Mouse (Mus musculus) embryonic facial prominence, embryonic 15.5 days (tissue): Measurements from ENCODE around the gene Sgf29. TPM values are rescaled to one million over a fixed set of nuclear protein-coding genes. Genes with fewer than 3 reads are reported as not detected.
A peak's percentile ranks its signal among the peaks of the same experiment; 100 is the strongest.

Source experiments
- ATAC-seq: fragments of 200-750 bp; cut with Nextera tagmentation; 2 replicates; pipeline ENCODE4 v1.8.0; 2017; ENCODE audit warnings: low read depth, moderate TSS enrichment; ENCODE audit not compliant: insufficient number of reproducible peaks, low FRiP score, low TSS enrichment
- H3K27ac ChIP-seq: fragments of 300-500 bp; sonication (generic); replicated peaks from 2 replicates; pipeline ENCODE4 v1.5.1; 2015; ENCODE audit warnings: mild to moderate bottlenecking, inconsistent platforms
- H3K27me3 ChIP-seq: fragments of 300-500 bp; sonication (generic); 2 replicates; pipeline ENCODE4 v1.6.1; 2015; ENCODE audit warnings: inconsistent platforms
- H3K36me3 ChIP-seq: fragments of 300-500 bp; sonication (generic); 2 replicates; pipeline ENCODE4 v1.6.1; 2015; ENCODE audit warnings: mild to moderate bottlenecking, inconsistent platforms
- H3K4me1 ChIP-seq: fragments of 300-500 bp; sonication (generic); 2 replicates; pipeline ENCODE4 v1.6.1; 2015; ENCODE audit warnings: inconsistent platforms
- H3K4me2 ChIP-seq: fragments of 300-500 bp; sonication (generic); replicated peaks from 2 replicates; pipeline ENCODE4 v1.6.1; 2015; ENCODE audit warnings: mild to moderate bottlenecking, inconsistent platforms
- H3K4me3 ChIP-seq: fragments of 300-500 bp; sonication (generic); replicated peaks from 2 replicates; pipeline ENCODE4 v1.5.1; 2015; ENCODE audit warnings: mild to moderate bottlenecking, inconsistent platforms
- H3K9ac ChIP-seq: fragments of 300-500 bp; sonication (generic); 2 replicates; pipeline ENCODE4 v1.6.1; 2015; ENCODE audit warnings: inconsistent platforms
- H3K9me3 ChIP-seq: fragments of 300-500 bp; sonication (generic); replicated peaks from 2 replicates; pipeline ENCODE4 v1.6.1; 2016; ENCODE audit warnings: inconsistent platforms
- WGBS: fragments of 180-500 bp; shearing (Covaris S2); methylation state at CpG from one replicate; pipeline ENCODE4 v1.1.7; 2015; 5-methylcytosine and 5-hydroxymethylcytosine counted together
- polyA plus RNA-seq: library from polyadenylated mRNA; unstranded; fragments of >200 nt; fragmentation: Nextera tagmentation; extraction: Ambion mirVana; gene quantifications from 2 replicates; pipeline ENCODE4 v1.2.1, GENCODE M21; 2015

Sgf29 gene
- polyA plus RNA-seq, 1 experiment from 2014 or later = 43.4 TPM

DNA sequence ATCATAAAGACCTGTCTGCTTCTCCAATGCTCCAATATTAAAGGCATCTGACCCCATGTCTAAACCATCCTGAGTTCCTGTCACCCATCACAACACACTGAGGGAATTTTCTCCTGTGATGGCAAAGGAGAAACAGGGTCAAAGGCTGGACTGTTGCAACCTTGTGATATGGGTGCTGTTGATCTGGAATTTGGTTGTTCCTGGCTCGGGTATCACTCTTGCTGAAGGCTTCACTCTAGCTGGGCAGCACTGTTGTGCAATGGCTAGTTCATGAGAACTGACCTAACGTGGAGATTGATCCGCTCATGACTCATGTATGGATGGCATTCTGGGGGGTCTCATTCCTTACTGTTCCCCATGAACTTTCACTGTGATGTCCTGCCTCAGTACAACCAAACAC, 39.9 kb downstream of the Sgf29 start:
- 80% methylated on average over 3 of the region's 3 CpGs for WGBS
- H3K36me3 ChIP-seq = peaks cover 16% of the 10 kb centered on the region
- no peaks in the 10 kb centered on the region for H3K27me3 ChIP-seq
- no peak overlapping the region for H3K4me2 ChIP-seq
- no peak overlapping the region for H3K27ac ChIP-seq
- peaks cover 7% of the 10 kb centered on the region; the same call in 1 of the 2 replicates for H3K4me1 ChIP-seq
- ATAC-seq = no peak
- H3K9ac ChIP-seq = no peak overlapping the region
- H3K4me3 ChIP-seq = no peak overlapping the region
- H3K9me3 ChIP-seq = no peaks in the 10 kb centered on the region

DNA sequence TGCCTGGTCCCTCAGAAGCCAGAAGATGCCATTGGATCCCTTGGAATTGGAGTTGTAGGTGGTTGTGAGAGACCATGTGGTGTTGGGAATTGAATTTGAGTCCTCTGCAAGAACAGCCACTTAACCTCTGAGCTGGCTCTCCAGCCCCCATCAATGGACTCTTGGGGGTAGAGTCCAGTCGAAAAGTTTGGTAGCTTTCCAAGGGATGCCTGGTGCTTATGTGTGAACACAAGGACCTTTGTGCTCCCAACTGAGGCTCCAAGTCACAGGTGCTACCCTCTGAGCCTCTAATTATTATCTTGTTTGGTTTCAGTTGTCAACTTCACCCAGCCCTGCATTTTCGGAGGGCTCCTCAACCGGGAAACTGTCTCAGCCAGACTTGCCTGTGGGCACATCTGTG, 41.6 kb downstream of the Sgf29 start:
- 65% methylated on average over 3 of the region's 3 CpGs for WGBS

DNA sequence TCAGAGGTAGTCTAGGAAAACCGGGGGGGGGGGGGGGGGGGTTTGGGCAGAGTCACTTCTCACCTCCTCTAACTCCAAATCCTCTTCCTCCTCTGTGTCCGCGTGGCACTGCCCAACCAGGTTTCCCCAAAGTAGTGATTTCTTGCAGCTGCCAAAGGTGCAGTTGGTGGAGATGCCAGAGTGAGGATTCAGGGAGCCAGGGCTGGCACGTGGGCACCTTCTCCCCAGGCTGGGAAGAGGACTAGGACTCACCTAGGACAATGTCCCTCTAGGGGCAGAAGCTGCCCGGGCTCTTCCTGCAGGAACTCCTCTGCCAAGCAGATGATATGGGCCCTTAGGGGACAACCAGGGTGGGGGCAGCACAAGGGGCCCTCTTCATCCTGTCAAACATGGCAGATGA, 42.6 kb downstream of the Sgf29 start:
- 73% methylated on average over 5 of the region's 5 CpGs for WGBS
- no peak overlapping the region for H3K27ac ChIP-seq
- H3K9me3 ChIP-seq = no peaks in the 10 kb centered on the region
- peaks cover 18% of the 10 kb centered on the region for H3K4me1 ChIP-seq
- no peak overlapping the region for H3K4me3 ChIP-seq
- no peaks in the 10 kb centered on the region for H3K27me3 ChIP-seq
- H3K4me2 ChIP-seq = no peak overlapping the region
- peaks cover 16% of the 10 kb centered on the region for H3K36me3 ChIP-seq
- ATAC-seq = no peak
- H3K9ac ChIP-seq = no peak overlapping the region

More for the DNA sequence above, 41.6 kb downstream of the Sgf29 start:
- no peak for ATAC-seq
- peaks cover 13% of the 10 kb centered on the region for H3K4me1 ChIP-seq
- no peak overlapping the region for H3K27ac ChIP-seq
- H3K9me3 ChIP-seq = no peaks in the 10 kb centered on the region
- no peak overlapping the region for H3K4me3 ChIP-seq
- H3K9ac ChIP-seq = no peak overlapping the region
- H3K27me3 ChIP-seq = no peaks in the 10 kb centered on the region
- H3K36me3 ChIP-seq = peaks cover 16% of the 10 kb centered on the region
- H3K4me2 ChIP-seq = no peak overlapping the region

DNA sequence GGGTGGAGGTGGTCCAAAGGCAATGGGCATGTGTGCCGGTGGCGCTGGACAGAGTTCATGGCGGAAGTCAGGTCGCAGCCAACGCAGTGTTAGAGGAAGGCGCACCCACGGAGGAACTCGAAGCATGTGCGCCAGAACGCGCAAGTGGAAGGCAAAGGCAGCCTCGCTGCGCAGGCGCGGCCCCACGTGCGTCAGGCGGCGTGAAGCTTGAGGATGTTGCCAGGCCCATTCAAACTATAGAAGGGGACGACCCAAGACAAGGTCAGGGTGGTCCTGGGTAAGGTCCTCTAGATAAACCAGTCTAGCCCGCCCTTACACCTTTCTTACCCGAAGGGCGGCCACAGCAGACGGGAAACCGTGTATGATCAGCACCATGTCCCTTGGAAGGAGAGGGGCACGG, 43.3 kb downstream of the Sgf29 start:
- Histone ChIP-seq H3K4me1 (peaks cover 23% of the 10 kb centered on the region), H3K27ac (no peak overlapping the region), H3K4me2 (no peak overlapping the region), H3K9ac (no peak overlapping the region), H3K36me3 (peaks cover 20% of the 10 kb centered on the region), H3K27me3 (no peaks in the 10 kb centered on the region), H3K9me3 (no peaks in the 10 kb centered on the region), H3K4me3 (no peak overlapping the region)
- 92% methylated on average over 26 of the region's 26 CpGs for WGBS
- no peak for ATAC-seq

DNA sequence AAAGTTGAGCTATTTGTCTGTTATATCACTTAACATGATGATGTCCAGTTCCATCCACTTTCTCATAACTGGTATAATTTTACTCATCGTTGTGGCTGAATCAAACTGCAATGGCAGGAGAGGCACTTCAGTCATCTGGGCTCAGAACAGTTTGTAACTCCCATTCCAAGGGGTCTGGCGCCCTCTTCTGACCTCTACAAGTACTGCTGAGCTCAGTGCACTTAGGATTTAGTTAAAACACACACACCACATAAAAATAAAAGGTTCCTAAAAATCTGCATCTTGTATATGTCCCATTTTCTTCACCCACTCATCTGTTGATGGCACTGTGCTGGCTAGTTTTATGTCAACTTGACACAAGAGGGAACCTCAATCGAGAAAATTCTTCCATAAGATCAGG, 44.1 kb downstream of the Sgf29 start:
- Histone ChIP-seq H3K36me3 (peaks cover 22% of the 10 kb centered on the region), H3K9ac (no peak overlapping the region), H3K27me3 (no peaks in the 10 kb centered on the region), H3K27ac (no peak overlapping the region), H3K4me3 (no peak overlapping the region), H3K4me2 (no peak overlapping the region), H3K9me3 (no peaks in the 10 kb centered on the region), H3K4me1 (peaks cover 23% of the 10 kb centered on the region)
- ATAC-seq = no peak
- WGBS = 38% methylated on average over 3 of the region's 3 CpGs

DNA sequence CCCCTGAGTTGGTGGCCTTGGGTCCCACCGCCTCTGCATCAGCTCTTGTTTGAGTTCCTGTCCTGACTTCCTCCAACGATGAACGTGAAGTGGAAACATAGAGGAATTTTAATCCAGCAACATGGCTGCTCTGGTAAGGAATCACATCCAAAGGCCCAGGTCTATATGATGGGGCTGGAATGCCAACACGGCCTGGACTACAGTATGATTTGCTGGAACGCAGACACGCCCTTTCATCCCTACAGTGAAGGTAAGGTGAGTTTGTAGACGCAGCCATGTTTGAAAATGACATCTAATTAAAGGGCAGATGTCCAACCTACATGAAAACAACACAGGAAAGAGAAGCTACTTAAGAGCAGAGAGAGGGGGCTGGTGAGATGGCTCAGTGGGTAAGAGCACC, 44.7 kb downstream of the Sgf29 start:
- Histone ChIP-seq H3K9ac (no peak overlapping the region), H3K4me1 (peaks cover 23% of the 10 kb centered on the region), H3K27me3 (no peaks in the 10 kb centered on the region), H3K27ac (no peak overlapping the region), H3K9me3 (no peaks in the 10 kb centered on the region), H3K4me2 (no peak overlapping the region), H3K4me3 (no peak overlapping the region), H3K36me3 (peaks cover 22% of the 10 kb centered on the region)
- no peak for ATAC-seq
- WGBS = 79% methylated on average over 7 of the region's 7 CpGs

DNA sequence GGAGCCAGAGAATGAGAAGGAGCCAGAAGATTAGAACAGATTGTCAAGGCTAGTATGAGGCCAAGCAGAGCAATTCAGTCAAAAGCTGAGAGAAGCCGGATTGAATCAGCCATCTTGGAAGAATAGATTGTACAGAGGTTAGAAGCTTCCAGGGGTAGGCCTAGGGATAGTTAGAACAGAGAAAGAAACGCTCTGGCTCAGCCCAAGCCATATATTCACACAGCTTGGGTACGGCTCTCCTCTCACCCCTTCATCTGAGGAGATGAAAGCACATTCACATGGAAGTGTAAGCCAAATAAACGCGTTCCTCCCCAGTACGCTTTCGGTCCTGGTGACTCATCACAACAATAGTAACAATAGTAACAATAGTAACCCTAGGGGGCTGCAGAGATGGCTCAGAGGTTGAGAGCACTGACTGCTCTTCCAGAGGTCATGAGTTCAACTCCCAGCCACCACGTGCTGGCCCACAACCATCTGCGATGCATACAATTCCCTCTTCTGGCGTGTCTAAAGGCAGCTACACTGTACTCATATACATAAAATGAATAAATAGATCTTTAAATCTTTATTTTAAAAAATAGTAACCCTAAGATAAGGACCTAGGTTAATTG, 45.4 kb downstream of the Sgf29 start:
- WGBS = 40% methylated on average over 10 of the region's 10 CpGs
- H3K36me3 ChIP-seq = peaks cover 22% of the 10 kb centered on the region
- no peaks in the 10 kb centered on the region for H3K9me3 ChIP-seq
- peaks cover 23% of the 10 kb centered on the region for H3K4me1 ChIP-seq
- peak overlapping the region; percentile 72 for H3K4me3 ChIP-seq
- H3K4me2 ChIP-seq = peak overlapping the region; percentile 86
- no peaks in the 10 kb centered on the region for H3K27me3 ChIP-seq
- no peak overlapping the region for H3K27ac ChIP-seq
- H3K9ac ChIP-seq = no peak overlapping the region
- no peak for ATAC-seq

DNA sequence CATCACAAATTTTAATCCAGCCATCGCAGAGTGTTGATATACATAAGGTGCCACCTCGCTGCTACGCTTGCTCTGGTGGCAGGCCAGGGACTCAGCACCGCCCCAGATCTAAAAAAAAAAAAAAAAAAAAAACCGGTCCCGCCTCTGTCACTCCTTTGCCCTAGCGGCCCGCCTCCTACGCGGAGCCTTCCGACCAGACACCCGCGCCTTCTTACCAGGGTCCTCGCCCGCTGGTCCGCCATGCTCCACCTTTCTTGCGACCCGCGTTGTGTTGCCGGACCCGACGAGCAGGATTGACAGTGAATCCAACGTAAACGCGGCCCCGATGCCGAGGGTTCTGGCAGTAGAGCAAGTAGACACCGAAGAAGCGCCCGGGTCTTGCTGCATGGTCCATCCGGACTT, 46.1 kb downstream of the Sgf29 start, which contains the start of gene Bola2:
Gene Bola2 (plus strand): TSS at position 192 of the 402 bp plus-strand sequence.
- peak within 1 kb of the TSS; percentile 72 for H3K4me3 ChIP-seq
- peak within 1 kb of the TSS; percentile 97 for H3K27ac ChIP-seq
- H3K9me3 ChIP-seq = no peaks in the 10 kb centered on the region
- under 1% methylated on average over 31 of the region's 31 CpGs for WGBS
- peak within 1 kb of the TSS; percentile 86 for H3K4me2 ChIP-seq
- peak; percentile 58 for ATAC-seq
- peak within 1 kb of the TSS; percentile 84 for H3K9ac ChIP-seq
- peaks cover 23% of the 10 kb centered on the region for H3K4me1 ChIP-seq
- peaks cover 22% of the 10 kb centered on the region for H3K36me3 ChIP-seq
- no peaks in the 10 kb centered on the region for H3K27me3 ChIP-seq

DNA sequence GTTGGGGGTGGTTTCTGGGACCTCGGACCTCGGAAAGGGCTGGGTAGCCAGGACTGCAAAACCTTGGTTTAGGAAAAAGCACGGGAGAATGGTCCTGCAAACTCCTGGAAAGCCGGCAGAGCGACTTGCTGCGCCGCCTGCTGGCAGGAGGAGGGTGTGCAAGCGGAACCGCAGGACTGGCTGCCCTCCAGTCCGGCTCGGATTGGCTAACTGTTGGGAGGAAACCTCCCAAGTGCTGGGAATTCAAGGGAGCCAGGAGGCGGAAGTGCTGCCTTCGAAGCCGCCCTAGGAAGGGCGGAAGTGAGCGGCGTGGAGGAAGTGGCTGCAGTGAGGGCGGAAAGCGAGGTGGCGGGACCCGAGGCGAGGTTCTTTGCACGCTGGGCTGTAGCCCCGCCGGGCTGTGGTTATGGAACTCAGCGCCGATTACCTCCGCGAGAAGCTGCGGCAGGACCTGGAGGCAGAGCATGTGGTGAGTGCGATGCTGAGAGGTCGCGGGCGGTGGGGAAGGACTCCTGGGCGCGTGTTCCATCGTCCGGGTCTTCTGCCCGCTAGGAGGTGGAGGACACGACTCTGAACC, 46.6 kb downstream of the Sgf29 start, which contains the start of gene Slx1b:
Gene Slx1b (minus strand): TSS at position 154 of the 577 bp plus-strand sequence.
- WGBS = under 1% methylated on average over 40 of the region's 40 CpGs
- H3K27ac ChIP-seq = peak within 1 kb of the TSS; percentile 97

DNA sequence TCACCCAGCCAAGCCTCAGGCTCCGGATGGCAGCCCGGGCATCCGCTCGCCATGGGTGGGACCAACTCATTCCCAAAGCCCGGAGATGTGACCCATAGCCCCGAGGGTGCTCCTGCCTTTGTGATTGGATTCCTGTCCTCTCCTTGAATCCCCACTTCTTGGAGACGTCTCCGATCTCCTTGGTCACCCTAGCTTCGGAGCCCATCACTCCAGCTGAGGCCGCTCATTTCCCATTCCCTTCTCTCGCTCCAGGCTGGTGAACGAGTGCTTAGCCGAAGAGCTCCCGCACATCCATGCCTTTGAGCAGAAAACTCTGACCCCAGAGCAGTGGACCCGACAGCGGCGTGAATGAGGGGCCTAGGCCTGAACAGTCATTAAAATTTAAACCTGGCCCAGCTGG, 47.2 kb downstream of the Sgf29 start:
- Histone ChIP-seq H3K27me3 (no peaks in the 10 kb centered on the region), H3K4me1 (peaks cover 29% of the 10 kb centered on the region), H3K4me2 (peak overlapping the region; percentile 86), H3K9ac (peak overlapping the region; percentile 78), H3K4me3 (peak overlapping the region; percentile 72), H3K27ac (peak overlapping the region; percentile 68; the same call in 1 of the 2 replicates), H3K9me3 (no peaks in the 10 kb centered on the region), H3K36me3 (peaks cover 14% of the 10 kb centered on the region)
- WGBS = 5% methylated on average over 17 of the region's 17 CpGs
- ATAC-seq = no peak

More for the DNA sequence above, 46.6 kb downstream of the Sgf29 start, which contains the start of gene Slx1b:
- Histone ChIP-seq H3K9ac (peak within 1 kb of the TSS; percentile 84), H3K4me2 (peak within 1 kb of the TSS; percentile 86), H3K27me3 (no peaks in the 10 kb centered on the region), H3K36me3 (peaks cover 20% of the 10 kb centered on the region), H3K4me3 (peak within 1 kb of the TSS; percentile 72), H3K4me1 (peaks cover 23% of the 10 kb centered on the region), H3K9me3 (no peaks in the 10 kb centered on the region)
- peak; percentile 95 for ATAC-seq

DNA sequence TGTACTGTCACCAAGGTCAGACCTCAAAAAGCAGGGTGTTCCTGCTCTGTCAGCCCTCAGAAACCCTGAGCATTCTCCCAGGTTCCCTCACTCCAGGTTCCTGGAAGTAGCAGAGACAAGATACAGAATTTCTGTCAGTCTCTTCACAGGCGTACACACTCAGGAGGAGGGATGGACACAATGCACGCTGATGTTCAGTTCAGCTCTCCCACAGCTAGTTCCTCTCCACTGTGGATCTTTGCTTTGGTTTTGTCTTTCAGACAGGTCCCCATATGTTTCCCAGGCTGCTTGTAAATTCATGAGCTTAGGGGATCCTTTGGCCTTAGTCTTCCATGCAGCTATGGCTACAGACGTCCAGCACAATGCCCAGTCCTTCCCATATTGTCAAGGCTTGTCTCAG, 47.8 kb downstream of the Sgf29 start:
- no peaks in the 10 kb centered on the region for H3K9me3 ChIP-seq
- H3K4me2 ChIP-seq = peak overlapping the region; percentile 86
- no peaks in the 10 kb centered on the region for H3K27me3 ChIP-seq
- H3K4me1 ChIP-seq = peaks cover 29% of the 10 kb centered on the region
- 0 out of 2 replicates have a peak overlapping the region, but pooled peaks have one; percentile 78 for H3K9ac ChIP-seq
- H3K27ac ChIP-seq = no peak overlapping the region
- peak overlapping the region; percentile 72 for H3K4me3 ChIP-seq
- H3K36me3 ChIP-seq = peaks cover 10% of the 10 kb centered on the region
- no peak for ATAC-seq
- 72% methylated on average over 3 of the region's 3 CpGs for WGBS
